Mouse (Mus musculus) left cerebral cortex, adult 2 months (tissue): ENCODE data around the gene Usp30. TPM values are rescaled to one million over a fixed set of nuclear protein-coding genes. Genes with fewer than 3 reads are reported as not detected.

Experiments used
- DNase-seq, 2 experiments: peaks; one replicate each; pipeline ENCODE4 v3.0.0; 2021 to 2022; ENCODE audit warnings: low spot score in 2 of 2, mixed read lengths in 1 of 2; ENCODE audit errors: extremely low spot score in 1 of 2
- H3K27ac ChIP-seq: fragments of 200-600 bp; 2 replicates; pipeline ENCODE4 v1.8.1; 2022
- H3K4me3 ChIP-seq: fragments of 200-600 bp; 2 replicates; pipeline ENCODE4 v1.8.1; 2022
- CTCF ChIP-seq: fragments of 200-600 bp; IDR thresholded peaks from 2 replicates; pipeline ENCODE4 v1.8.1; 2022; ENCODE audit warnings: antibody characterized with exemption, mild to moderate bottlenecking, moderate library complexity
- intact Hi-C: fragments of 180-260 bp; cut with DNase I; formaldehyde crosslinking; loops from one replicate; pipeline ENCODE4 v1.15.1; 2025
- long read RNA-seq, 2 experiments: library from polyadenylated mRNA; stranded (forward); transcript quantifications; one replicate each; pipeline ENCODE4 v2.0.0; 2021; ENCODE audit warnings: borderline mapping rate in 2 of 2
- total RNA-seq, 2 experiments: library from RNA; stranded (reverse); gene quantifications; 2 replicates each; pipeline ENCODE4 v1.2.3; 2021

The Usp30 gene
- 10 to 100 TPM; 39.4 to 42.1 TPM for total RNA-seq
- long read RNA-seq, experiment 1, full-length matches to known transcripts, result 16 of 45 reads
- long read RNA-seq, experiment 1, partial matches to known transcripts, result 10 of 45 reads
- long read RNA-seq, experiment 1, other reads (novel, unspliced or antisense), result 19 of 45 reads
- long read RNA-seq, experiment 2, full-length matches to known transcripts, result 24 of 52 reads
- long read RNA-seq, experiment 2, partial matches to known transcripts, result 3 of 52 reads
- long read RNA-seq, experiment 2, other reads (novel, unspliced or antisense), result 25 of 52 reads

DNA sequence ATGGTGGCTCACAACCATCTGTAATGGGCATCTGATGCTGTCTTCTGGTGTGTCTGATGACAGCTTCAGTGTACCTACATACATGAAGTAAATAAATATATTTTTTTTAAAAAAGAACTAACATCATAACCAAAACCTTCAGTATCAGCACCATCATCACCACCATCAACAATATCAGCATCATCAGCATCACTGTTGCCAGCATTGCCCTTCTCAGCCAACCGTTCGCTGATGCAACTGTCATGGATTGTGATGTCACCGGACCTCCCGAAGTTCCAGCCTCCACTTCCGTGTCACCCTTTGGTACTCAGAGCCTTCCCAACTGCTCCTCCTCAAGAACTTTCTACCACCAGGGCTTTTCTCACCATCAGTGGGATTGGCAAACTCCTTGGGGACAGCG lies at the start of gene Usp30:
Gene Usp30, plus strand, starts transcription at position 301 of the 400 bp plus-strand sequence.
- Histone ChIP-seq H3K4me3 (no peak within 1 kb of the TSS), H3K27ac (no peak within 1 kb of the TSS)
- no peak for TF ChIP-seq CTCF
- no peak for DNase-seq
- intact Hi-C loops, result no loop called here

DNA sequence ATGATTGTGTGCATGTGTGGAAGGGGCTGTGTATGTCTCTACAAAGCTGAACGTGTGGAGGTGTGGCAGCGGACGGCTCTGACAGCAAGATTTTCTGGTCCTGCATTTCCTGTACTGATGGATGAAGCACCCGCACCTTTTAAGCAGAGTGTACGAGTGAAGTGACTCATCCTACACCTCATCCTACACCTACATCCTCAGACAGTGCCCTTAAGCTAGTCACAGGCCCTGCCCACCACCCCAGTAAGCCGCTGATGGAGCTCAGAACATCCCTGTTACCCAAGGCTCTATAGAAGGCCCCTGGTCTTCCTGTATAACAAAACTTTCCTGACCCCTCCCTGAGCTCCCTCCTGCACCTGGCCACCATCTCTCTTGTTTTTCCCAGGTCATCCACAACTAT lies 40.9 kb upstream of the Usp30 start:
- no peak for DNase-seq
- no peak for TF ChIP-seq CTCF
- Histone ChIP-seq H3K4me3 (no peak overlapping the region), H3K27ac (no peak overlapping the region)
- intact Hi-C loops, result no loop called here

DNA sequence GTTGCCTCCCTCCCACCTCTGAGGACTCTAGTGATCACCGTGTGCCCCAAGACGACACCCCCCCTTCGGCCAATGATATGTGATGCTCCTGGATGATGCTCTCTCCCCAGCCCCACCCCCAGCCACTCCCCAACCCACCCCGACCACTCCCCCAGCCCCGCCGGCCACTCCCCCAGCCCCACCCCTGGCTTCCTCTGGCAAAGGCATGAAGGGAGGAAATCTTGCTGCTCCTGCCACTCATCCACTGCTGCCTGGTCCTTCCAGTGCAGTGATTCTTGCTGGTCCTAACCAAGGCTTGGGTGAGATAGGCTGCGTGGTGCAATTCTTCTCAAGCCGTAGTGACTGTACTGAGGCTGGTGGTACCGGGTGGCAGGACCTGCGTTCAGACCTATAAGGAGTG lies 40.4 kb upstream of the Usp30 start:
- Histone ChIP-seq H3K27ac (no peak overlapping the region), H3K4me3 (no peak overlapping the region)
- intact Hi-C loops, result no loop called here
- no peak for DNase-seq
- no peak for TF ChIP-seq CTCF

DNA sequence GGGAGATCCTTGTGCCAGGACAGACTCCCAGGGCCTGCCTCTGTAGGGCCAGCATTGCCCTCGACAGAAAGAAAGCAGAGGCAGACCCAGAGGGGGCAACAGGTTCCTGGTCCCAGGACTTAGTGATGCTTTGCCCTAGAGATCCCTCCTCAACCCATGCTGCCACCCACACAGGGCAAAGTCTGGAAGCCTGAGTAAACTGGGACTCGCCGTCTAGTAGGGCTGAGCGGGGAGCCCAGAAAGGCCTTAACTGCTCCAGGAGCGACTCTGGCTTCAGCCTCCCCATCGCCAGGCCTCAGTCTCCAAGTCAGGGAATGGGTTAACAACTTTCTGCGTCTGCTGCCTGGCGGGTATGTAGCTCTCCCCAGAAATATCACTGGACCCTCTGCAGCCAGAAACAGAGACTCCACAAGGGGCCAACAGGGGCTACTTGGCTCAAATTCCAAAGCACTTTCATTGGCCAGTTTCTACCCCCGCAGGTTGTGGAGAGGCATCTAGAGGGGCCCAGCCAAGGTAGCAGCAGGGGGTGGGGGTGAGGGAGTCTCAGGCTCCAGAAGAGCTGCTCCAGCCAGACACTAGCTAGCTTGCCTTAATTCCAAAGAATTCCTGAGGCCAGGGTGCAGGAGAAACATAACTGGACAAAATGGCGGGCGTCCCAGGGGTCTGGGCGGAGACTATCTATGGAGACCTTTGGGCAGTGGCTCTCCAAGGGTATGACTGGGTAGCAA lies 37.9 kb upstream of the Usp30 start:
- Histone ChIP-seq H3K4me3 (no peak overlapping the region), H3K27ac (no peak overlapping the region)
- no peak for DNase-seq
- no peak for TF ChIP-seq CTCF
- intact Hi-C loops, result no loop called here

DNA sequence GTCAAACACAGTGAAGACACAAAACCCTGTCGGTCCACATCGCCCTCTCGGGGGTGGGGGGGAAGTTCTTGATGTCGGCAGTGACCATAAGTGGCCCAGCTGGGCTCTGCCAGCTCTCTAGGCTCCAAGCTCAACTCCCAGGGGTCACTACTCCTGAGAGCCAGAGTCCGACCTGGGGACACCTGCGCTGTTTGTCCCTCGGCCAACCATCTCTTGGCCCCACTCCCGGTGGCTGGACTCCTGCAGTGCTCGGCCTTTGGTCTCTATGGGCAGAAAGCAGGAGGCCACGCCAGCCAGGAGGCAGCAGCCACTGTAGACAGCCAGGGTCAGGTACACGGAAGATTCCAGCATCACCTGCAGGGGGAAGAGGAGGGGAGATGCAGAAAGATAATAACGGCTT lies 37.1 kb upstream of the Usp30 start:
- intact Hi-C loops, result no loop called here

DNA sequence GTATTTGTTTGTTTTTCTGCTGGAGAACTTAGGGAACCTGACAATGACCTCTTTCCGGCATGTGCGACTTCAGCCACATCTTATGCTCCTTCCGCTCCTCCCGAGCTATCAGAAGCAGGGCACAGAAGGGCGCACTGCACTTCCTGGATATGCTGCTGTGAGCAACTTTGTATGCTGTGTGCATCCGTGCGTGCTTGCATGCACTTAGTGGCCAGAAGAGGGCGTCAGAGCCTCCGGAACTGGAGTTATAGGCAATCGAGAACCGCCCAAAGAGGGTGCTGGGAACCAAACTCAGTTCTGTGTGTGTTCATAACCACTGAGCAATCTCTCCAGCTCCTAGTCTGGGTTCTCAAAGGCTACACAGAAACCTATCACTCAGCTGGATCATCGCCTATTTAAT lies 34.6 kb upstream of the Usp30 start:
- DNase-seq, result no peak
- intact Hi-C loops, result no loop called here
- TF ChIP-seq CTCF, result no peak
- no peak overlapping the region for H3K4me3 ChIP-seq
- H3K27ac ChIP-seq, result no peak overlapping the region

More for the DNA sequence above, 37.1 kb upstream of the Usp30 start:
- Histone ChIP-seq H3K27ac (no peak overlapping the region), H3K4me3 (no peak overlapping the region)
- no peak for TF ChIP-seq CTCF
- DNase-seq, result no peak

DNA sequence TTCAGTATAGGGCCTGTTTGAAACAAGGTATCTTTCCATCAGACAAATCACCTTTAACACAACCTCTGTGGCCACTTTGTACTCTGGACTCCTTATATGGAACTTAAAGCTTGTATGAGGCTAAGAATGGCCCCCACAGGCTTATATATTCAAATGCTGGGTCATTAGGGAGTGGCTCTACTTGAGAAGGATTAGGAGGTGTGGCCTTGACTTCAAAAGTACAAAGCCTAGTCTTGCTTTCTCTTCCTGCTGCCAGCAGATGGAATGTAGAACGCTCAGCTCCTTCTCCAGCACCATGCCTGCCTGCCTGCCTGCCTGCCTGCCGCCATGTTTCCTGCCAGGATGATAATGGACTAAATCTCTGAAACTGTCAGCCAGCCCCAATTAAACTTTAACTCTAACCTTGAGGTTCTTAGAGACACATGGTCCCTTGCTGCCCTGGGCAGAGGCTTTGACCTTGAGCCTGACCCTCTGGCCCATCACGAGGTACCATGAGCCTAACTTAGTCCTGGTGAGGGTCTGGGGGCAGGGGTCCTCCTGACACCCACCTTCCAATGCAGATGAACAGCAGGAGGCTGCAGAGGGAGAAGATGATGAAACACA lies 33.0 kb upstream of the Usp30 start:
- H3K4me3 ChIP-seq, result no peak overlapping the region
- no peak for DNase-seq
- no peak for TF ChIP-seq CTCF
- intact Hi-C loops, result no loop called here
- H3K27ac ChIP-seq, result no peak overlapping the region

DNA sequence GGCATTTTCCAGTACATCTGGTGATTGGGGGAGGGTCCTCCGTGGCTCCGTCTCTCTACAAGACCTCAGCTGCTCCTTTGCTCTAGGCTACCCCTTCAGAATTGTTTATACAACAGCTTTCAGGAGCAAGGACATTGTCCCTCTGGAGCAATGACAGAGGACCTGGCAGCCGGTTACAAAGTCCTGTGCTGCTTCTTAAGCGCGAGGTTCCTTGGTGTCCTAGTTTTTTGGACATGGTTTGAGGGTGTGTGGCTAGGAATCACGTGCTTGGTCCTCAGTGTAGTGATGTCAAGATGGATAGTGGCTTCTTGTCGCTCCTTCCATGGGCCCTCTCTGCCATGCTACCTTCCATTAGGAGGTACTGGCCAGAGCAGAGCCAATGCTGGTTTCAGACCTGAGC lies 30.9 kb upstream of the Usp30 start:
- no peak overlapping the region for H3K4me3 ChIP-seq
- DNase-seq, result no peak
- intact Hi-C loops, result no loop called here
- no peak for TF ChIP-seq CTCF
- H3K27ac ChIP-seq, result no peak overlapping the region

DNA sequence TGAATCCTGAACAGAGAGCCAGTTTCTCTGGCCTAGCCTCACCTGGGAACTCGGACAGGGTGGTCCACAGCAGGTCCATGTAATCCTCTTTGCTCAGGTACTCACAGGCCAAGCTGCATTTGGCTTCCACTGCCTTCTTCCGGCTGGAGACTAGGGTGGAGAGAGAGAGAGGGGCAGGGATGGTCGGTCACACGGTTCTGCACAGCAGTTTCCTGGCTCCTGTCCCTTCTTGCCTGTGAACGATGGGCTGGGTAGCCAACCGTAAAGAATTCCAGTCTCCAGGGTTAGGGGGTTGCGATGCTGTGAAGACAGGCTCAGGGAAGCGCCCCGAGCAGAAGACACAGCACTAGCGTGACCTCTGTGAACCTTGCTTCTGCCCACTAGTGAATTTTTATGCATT lies 30.1 kb upstream of the Usp30 start:
- TF ChIP-seq CTCF, result no peak
- intact Hi-C loops, result no loop called here
- Histone ChIP-seq H3K27ac (no peak overlapping the region), H3K4me3 (no peak overlapping the region)
- no peak for DNase-seq

DNA sequence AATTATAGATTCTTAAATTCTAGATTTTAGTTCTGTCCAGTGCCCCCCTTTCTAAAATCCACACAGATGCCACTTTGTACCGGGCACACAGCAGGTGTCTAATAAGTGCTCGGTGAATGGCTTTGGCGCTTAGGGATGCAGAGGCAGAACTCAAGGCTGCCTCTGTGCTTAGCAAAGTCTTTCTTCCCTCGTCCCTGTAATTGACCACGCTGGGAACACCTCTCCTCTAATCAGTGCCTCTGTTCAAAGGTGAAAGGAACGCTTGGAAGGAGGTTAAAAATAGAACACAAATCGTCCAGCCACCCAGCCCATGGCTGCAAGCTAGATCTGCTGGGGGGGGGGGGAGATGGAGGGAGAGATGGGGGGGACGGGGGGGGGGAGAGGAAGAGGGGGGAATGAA lies 24.8 kb upstream of the Usp30 start:
- intact Hi-C loops, result no loop called here

DNA sequence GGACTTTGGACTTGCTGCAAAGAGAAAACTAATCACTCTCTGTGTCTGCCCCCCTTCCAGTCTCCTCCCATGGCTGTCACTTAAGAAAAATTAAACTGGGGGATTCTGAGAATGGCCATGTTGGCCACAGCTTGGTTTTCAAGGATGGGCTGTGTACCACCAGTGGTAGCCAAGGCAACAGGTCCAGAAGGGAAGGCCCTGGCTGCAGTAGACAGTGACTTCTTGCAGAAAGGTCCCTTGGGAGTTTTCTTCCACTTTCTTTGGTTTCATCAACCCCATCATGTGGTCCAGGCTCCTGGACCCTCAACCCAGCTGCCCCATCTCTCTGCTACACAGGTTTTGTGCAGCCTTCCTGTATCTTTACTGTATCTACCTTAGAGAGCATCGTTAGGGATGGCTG lies 24.4 kb upstream of the Usp30 start:
- TF ChIP-seq CTCF, result no peak
- H3K4me3 ChIP-seq, result no peak overlapping the region
- no peak for DNase-seq
- no peak overlapping the region for H3K27ac ChIP-seq
- intact Hi-C loops, result no loop called here

More for the DNA sequence above, 24.8 kb upstream of the Usp30 start:
- no peak for TF ChIP-seq CTCF
- H3K4me3 ChIP-seq, result no peak overlapping the region
- H3K27ac ChIP-seq, result no peak overlapping the region
- no peak for DNase-seq

DNA sequence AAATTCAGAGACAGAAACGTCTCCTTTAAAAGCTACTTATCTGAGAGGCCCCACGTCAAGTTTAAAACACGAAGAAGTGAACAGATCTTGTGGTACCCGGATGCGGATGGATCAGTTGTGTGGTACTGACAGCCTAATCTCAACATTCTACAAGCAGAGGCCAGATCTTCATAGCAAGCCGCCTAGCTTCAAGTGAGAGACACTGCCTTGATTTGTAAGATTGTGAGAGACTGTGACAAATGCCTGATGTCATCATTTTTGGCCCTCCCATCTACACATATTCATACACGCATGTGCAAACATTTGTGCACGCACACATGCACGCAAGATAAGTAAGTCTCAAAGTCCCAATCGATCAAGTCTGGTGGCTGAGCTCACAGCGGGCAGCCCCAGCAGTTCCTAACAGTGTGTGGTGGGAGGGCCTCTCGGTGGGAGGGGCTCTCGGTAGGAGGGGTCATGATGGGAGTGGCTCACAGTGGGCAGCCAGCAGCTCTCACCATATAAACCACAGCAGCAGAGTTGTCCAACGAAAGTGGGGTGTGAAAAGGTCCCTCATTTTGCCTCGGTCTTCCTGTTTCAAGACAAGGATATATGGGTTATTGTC lies 23.8 kb upstream of the Usp30 start:
- H3K27ac ChIP-seq, result no peak overlapping the region
- H3K4me3 ChIP-seq, result no peak overlapping the region
- no peak for TF ChIP-seq CTCF
- intact Hi-C loops, result no loop called here
- DNase-seq, result no peak
